Mouse (Mus musculus): ENCODE measurements around the gene Slc12a7. TPM values are rescaled to one million over a fixed set of nuclear protein-coding genes. Genes with fewer than 3 reads are reported as not detected.
A peak's percentile ranks its signal among the peaks of the same experiment; 100 is the strongest.

Slc12a7 gene
- total RNA-seq, 1 experiment from 2014 or later, result 46.2 TPM

DNA sequence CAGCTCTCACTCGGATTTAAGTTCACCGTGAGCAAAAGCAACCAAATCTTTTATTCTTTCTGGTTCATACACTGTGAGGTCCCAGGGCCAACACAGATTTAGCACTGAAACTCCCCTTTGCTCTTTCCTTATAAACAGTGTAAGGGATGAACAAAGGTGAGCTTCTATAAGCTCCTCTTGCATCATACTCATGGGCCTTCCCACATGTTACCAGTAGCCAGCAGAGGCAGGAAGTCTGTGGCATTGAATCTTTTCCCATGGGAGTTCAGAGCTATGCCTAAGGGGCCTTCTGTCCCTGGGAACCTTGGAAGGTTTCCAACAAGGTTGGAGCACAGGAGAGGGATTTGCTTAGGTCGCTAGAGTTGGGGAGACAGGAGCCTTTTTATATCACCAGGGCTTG, 20.7 kb upstream of the Slc12a7 start:
- ATAC-seq (ENCODE audit: extremely low read depth, insufficient number of reproducible peaks, low FRiP score, poor library complexity, severe bottlenecking), result no peak

DNA sequence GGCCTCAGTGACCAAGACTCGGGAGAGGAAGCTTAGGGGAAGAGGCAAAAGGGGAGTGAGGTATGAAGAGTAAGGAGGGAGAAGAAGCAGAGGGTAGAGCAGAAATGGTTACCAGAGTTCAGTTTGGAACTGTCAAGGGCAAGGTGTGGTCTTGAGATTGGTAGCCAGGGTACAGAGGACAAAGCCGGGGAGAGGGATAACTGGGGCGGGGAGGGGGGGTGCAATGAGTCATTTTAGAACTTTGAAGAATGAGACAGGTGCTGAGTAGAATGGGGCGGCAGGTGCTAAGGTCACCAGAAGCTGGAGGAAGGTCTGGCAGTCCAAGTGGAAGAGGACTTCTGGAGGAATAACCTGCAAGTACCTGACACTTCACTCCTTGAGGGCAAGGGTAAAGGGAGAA, 19.7 kb upstream of the Slc12a7 start:
- no peak for ATAC-seq (ENCODE audit: extremely low read depth, insufficient number of reproducible peaks, low FRiP score, poor library complexity, severe bottlenecking)

DNA sequence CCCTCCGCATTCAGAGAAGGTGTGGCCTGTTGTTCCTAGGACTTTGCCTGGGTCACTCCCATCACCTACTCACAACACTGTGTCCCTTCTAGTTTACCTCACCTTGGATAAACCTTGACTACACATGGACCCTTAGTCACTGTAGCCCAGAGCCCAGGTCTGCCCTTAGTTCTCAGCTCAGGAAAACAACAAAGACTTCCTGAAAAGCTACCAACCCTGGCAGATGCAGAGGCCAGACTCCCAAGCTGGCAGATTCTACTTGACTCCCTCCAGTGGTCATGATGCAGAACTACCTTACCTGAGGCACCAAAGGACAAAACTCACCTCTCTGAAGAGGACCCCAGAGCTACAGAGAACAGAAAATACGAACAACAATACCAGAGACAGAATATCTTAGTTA, 18.9 kb upstream of the Slc12a7 start:
- peak; percentile 51; the same call in 1 of the 2 replicates for ATAC-seq (ENCODE audit: extremely low read depth, insufficient number of reproducible peaks, low FRiP score, poor library complexity, severe bottlenecking)

DNA sequence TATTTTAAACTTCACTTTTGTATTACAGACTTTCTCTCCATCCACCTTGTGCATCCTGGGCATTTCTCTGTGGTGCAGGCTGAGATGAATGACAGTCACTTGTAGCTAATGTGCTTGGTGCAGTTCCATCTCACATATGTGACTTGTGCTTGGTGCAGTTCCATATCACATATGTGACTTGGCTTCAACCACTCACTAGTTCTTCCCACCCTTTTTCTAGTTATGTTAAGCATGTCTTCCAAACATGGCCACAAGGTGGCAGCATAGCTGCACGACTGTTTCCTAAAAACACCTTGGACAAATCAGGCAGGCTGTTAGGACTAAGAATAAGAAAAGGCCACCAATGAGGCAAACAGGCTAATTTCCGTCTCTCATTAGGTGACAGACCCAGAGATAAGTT, 14.7 kb upstream of the Slc12a7 start:
- ATAC-seq (ENCODE audit: extremely low read depth, insufficient number of reproducible peaks, low FRiP score, poor library complexity, severe bottlenecking), result peak; percentile 73

DNA sequence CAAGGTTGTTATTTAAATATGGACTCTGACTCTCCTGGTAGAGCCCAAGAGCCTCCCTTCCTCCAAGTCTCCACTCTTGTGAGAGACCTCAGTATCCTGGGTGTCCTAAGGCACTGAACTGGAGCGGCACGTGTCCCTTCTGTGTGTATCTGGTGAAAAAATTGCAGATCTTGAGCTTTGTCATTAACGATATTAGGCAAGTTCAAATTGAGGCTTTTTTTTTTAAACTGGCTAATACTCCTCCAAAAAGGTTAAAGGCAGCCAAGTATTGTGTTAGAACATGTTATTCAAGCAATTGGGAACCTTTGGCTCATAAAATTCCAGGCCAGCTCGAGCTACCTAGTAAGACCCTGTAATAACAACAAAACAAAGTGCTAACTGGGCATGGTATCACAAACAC, 12.7 kb upstream of the Slc12a7 start:
- ATAC-seq (ENCODE audit: extremely low read depth, insufficient number of reproducible peaks, low FRiP score, poor library complexity, severe bottlenecking), result no peak

DNA sequence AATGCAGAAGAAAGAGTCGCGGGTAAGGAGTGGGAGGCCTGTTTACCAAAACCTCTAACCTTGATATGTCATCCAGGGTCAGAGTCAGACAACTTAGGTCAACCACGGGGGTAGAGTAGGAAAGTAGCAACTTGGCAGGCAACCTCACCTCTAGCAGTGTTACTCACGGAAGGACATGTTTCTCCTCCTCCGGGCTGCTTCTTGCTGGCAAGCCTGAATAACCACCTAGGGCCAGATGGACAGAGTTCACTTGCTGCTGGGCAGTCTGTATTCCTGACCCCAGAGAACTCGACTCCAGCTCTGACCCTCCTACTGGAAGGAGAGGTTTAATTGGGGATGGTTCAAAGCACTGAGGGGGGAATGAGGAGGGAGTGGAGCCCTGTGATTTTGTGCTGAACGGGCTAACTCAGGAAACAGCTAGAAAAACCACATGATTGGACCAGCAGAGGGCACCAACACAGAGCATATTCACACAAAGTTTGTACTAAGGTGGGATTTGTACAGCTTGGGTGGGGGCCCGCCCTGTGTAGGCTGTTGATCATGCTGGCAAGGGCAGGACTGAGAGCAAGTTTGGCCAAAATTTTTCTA, 9.7 kb upstream of the Slc12a7 start:
- ATAC-seq (ENCODE audit: extremely low read depth, insufficient number of reproducible peaks, low FRiP score, poor library complexity, severe bottlenecking), result no peak

DNA sequence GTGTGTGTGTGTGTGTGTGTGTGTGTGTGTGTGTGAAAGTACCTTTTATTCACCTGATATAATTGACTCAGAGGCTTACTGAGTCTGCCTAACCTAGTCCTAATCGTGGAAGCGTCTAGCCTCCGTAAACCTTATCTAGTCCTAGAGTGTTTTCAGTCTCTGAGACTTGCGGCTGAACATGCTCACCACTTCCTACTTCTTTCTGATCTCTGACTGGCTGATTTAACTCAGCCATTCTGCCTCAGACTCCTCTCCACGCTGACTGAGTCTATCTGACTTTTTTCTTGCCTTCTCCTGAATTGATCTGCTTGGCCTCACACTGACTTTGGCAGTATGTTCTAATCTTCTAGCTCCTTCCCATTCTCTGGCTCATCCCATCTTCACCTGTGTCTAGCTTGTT, 7.6 kb upstream of the Slc12a7 start:
- ATAC-seq (ENCODE audit: extremely low read depth, insufficient number of reproducible peaks, low FRiP score, poor library complexity, severe bottlenecking), result peak; percentile 75

DNA sequence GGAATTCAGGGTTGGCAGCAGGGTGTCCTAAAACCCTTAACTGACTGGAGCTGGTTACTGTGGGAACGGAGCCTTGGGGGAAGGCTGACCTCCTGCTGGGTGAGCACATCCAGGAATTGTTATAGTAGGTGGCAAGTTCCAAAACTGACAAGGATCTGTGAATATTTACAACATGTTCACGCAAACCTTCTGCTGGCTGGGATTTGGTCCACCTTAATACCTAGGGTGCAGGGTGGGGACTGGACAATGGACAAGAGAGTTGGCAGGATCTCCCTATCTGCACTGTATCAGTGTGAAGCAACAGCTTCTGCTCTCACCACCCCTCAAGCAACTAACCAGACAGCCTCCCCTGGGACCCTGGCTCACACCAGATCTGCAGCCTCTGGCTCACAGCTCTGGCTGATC, 5.3 kb upstream of the Slc12a7 start:
- ATAC-seq (ENCODE audit: extremely low read depth, insufficient number of reproducible peaks, low FRiP score, poor library complexity, severe bottlenecking), result no peak

DNA sequence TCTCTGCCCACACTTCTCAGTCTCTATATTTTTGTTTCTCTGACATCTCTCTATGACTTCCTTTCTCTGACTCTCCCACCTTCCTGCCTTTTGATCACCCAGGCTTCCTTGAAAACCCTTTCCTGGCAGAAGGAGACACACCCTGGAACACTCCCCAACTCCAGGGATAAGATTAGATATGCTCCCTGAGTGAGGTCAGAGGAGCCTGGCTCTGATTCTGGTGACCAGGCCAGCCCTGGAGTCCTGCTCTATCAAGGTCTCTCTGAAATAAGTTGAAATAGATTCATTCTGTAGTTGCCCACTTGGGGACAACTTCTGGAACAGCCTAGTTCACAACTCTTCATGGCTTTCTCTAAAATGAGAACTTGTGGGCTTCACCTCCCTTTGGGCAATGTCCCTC, 4.3 kb upstream of the Slc12a7 start:
- ATAC-seq (ENCODE audit: extremely low read depth, insufficient number of reproducible peaks, low FRiP score, poor library complexity, severe bottlenecking), result no peak

DNA sequence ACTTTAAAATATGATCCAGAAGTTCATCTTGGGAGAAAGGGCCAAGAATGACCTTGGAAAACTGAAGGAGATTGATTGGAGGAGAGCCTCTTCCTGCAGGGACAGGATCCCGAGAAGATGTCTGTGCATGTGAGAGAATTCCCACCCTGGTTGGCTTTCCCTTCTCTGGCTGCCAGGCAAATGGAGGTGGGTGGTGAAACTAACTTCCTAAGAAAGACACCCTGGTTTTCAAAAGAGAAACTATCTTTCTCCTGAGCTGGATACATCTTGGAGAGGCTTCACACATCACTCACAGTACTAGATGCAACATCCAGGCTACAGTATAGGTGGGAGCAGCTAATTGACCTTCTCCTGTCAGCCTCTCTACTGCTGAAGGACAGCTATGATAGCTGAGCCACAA, 2.0 kb upstream of the Slc12a7 start:
- no peak for ATAC-seq (ENCODE audit: extremely low read depth, insufficient number of reproducible peaks, low FRiP score, poor library complexity, severe bottlenecking)

DNA sequence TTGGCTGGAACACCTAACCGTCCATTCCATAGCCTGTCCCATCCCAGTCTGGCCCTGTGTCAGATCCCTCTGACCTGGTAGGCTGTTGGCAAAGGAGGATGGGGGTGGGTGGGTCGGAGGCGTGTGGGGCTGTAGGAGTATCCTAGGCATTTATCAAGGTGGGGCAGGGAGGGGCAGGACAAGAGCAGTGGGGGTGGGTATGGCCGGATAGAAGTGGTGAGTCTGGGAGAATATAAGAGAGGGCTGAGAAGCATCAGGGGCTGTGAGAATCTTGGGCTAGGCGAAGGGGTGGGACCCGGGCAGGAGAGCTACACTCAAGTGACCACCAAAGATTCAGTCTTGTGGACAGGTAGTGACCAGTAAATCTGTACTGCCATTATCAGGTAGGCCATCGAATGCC, 659 bp upstream of the Slc12a7 start:
- no peak for ATAC-seq (ENCODE audit: extremely low read depth, insufficient number of reproducible peaks, low FRiP score, poor library complexity, severe bottlenecking)

DNA sequence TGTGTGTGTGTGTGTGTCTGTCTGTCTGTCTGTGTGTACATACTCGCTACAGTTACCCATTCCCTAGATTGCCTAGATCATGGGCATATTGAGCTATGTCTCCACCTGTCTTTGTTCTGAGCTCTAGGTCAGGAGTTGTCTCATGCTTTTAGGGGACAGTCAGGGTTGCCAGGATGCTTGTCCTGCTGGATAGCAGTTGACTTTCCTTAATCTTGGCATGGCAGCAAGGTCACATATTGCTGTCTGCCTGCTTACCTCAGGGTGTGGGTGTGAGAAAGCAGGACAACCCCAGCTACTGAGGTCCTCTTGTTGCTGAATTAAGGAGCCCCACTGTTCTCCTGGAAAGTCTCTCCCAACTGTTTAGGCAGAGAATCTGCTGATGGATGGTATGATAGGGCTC, 1.5 kb downstream of the Slc12a7 start:
- no peak for ATAC-seq (ENCODE audit: extremely low read depth, insufficient number of reproducible peaks, low FRiP score, poor library complexity, severe bottlenecking)

DNA sequence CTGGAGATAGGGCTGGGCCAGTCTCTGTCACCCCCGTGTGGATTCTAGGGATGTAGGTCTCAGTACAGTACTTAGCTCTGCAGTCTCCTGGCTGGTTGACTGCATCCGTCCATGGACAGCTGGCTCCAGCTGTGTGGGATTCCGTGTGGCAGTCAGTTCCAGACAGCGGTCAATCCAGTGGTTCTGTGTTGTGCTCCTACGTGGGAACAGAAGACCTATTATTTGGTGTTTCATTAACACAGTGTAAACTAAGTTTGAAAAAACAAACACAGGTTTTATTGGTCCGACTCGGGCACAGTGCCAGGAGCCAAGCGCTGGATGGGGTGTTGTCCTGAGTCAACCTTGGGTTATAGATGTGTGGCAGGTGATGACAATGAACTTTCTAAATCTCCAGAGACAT, 2.4 kb downstream of the Slc12a7 start:
- ATAC-seq (ENCODE audit: extremely low read depth, insufficient number of reproducible peaks, low FRiP score, poor library complexity, severe bottlenecking), result no peak

DNA sequence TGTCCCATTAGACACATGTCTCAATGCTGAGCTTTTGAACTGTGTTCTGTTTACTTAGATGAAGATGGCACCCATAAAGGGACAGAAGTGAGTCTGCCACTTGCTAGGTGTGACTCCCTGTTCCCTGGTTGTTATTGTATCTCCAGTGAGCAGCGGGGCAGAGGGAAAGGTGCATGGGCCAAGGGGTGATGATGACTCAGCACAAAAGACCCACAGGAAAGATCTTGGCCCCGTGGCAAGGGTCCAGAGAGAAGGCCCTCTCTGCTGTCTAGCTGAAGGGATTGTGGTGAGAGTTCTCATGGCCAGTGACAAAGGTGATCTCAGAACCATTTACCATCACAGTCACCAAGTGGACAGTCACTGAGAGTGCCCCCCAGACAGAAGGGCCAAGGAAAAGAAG, 3.0 kb downstream of the Slc12a7 start:
- ATAC-seq (ENCODE audit: extremely low read depth, insufficient number of reproducible peaks, low FRiP score, poor library complexity, severe bottlenecking), result no peak

DNA sequence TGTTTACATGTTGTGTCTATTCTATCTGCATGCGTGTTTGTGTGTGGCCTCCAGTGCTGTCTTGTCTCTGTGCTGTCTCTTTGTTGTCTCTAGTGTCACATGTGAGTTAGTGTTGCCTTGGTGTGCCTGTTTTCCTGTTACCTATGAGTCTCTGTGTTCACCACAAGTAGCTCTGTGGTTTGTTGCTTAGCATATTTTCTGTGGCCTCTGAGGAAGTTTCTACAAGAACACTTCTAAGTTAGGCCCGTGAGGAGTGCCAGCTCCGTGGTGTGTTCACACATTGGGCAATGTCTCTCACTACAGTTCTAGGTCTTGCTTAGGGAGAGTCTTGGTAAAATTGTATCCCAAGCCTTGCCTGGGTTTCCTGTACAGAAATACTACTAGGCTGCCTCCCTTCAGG, 4.0 kb downstream of the Slc12a7 start:
- ATAC-seq (ENCODE audit: extremely low read depth, insufficient number of reproducible peaks, low FRiP score, poor library complexity, severe bottlenecking), result no peak; the same call in 1 of the 2 replicates

DNA sequence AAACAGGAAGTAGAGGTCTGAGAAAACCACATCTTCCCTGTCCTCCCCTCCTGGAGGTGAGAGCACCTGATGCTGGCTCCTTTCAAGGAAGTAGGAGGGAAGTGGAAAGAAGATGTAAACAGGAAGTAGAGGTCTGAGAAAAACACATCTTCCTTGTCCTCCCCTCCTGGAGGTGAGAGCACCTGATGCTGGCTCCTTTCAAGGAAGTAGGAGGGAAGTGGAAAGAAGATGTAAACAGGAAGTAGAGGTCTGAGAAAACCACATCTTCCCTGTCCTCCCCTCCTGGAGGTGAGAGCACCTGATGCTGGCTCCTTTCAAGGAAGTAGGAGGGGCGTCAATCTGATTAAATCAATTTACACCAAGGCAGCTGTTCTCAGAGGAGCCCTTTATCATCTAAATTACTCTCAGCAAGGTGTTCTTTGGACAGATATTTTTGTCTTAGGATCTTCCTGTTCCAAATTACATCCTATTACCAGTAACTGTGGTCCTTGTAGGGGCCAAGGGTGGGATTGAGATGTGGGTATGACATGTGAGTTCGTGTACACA, 7.6 kb downstream of the Slc12a7 start:
- peak; percentile 24 for ATAC-seq (ENCODE audit: extremely low read depth, insufficient number of reproducible peaks, low FRiP score, poor library complexity, severe bottlenecking)

DNA sequence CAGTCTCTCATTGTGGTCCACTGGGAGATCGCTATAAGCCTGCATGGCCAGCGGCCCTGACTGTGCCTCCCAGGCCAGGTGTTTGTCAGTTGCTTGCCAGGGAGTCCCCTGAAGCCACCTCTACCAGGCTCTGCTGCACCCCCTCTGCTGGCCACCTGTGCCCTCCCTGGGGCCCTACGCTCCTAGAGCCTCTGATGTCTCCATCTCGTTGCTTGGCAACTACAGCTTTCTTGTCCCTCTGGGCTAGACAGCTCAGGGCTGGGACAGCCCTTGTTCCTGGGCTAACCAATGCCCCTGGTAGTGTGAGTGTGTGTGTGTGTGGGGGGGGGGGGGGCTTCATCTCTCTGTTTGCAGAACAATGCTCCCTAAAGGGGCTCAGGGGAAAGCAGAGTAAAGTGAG, 10.1 kb downstream of the Slc12a7 start:
- no peak for ATAC-seq (ENCODE audit: extremely low read depth, insufficient number of reproducible peaks, low FRiP score, poor library complexity, severe bottlenecking)

DNA sequence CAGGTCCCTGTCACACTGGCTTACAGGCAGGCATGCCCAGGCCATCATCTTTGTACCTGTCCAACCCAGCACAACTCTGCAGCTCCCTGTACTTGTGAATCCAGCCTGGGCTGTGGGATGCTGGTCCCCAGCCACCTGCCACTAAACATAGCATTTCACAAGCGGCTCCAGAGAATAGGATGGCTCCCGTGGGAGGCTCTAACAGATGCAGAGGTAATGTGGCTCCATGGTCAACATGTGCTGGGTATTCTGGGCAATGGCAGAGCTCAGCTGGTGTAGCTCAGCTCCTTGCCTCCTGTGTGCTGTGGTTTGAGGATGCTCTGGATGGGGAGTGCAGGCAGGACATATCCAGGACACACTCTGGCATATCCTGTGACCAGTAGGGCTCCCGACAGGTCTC, 10.8 kb downstream of the Slc12a7 start:
- ATAC-seq (ENCODE audit: extremely low read depth, insufficient number of reproducible peaks, low FRiP score, poor library complexity, severe bottlenecking), result no peak

DNA sequence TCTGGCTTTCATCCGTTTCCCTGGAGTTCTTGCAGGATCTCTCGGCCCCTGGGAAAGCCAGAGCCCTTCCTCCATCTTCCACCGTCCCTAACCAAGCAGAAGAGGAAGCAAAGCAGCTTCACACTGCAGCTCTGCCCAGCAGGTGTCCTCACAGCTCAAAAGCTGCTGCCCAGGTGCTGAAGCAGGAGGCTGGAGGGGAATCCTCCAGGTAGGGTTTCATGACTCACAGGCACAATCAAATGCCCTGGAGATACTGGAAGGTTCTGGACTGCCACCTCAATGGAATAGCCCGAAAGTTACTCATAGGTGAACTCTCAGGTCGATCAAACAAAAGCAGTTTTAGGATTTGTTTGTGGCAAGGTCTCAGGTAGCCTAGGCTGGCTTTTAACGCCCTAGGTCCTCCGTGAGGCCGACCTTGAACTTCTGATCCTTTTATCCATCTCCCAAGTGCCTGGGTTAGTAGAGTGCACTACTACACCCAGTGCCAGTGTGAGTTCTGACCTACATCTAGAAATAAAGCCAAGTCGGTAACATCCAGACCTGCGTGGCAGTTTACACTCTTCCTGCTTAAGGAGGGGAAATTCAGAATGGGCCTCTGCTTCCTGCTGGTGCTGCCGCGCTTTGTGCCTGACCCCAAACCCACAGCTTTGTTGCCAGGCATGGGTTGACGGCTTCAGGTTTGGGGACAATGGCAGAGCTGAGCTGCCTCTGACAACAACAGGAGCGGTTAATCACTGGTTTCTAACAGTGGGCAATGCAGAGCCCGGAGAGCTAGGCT, 16.0 kb downstream of the Slc12a7 start:
- ATAC-seq (ENCODE audit: extremely low read depth, insufficient number of reproducible peaks, low FRiP score, poor library complexity, severe bottlenecking), result peak; percentile 42

DNA sequence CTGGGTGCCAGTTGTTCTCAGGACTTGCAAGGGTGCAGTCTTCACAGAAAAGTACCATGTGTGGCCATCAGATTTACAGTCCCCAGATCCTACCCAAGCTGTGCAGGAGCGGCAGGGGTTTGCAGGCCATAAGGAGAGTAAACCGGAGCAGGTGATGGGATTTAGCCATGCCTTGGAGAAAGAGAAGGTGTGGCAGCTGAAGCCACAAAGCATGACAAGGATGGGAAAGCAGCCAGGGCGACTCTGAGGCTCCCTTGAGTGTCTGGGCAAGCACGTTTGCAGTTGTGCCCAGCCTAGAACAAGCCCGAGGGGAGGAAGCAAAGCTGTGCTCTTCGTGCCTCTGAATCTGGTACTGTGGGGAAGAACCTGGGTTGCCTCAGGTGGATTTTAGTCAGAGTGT, 17.5 kb downstream of the Slc12a7 start:
- no peak for ATAC-seq (ENCODE audit: extremely low read depth, insufficient number of reproducible peaks, low FRiP score, poor library complexity, severe bottlenecking)

DNA sequence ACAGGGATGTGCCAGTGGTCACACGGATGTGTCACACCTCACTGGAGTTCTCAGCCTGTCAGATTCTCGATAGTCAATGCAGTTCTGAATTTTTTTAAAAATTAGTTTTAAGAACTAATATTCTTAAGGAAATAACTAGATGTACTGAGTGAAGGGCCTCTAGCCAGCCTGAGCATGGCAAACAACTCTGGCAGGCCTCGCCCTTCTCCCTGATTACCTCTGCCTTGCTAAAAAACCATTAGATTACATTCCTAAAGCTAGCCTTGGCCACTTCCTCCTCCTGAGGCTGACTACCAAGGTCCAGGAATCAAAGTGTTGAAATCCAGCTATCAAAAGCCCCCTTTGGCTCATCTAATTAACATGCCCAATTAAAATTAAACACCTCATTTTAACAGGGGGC, 18.4 kb downstream of the Slc12a7 start:
- ATAC-seq (ENCODE audit: extremely low read depth, insufficient number of reproducible peaks, low FRiP score, poor library complexity, severe bottlenecking), result no peak

Measured in neutrophil, adult 5-6 weeks (primary cell).